Mouse (Mus musculus) adrenal gland, postnatal 25 days (tissue): ENCODE measurements around the gene Tcea2. TPM values are rescaled to one million over a fixed set of nuclear protein-coding genes. Genes with fewer than 3 reads are reported as not detected.

Experiments used
- DNase-seq: peaks from one replicate; pipeline ENCODE4 v3.0.0; 2021; ENCODE audit warnings: mixed read lengths
- total RNA-seq: library from RNA; stranded (reverse); gene quantifications from 2 replicates; pipeline ENCODE4 v1.2.3, GENCODE M21; 2021

The Tcea2 gene
- total RNA-seq, 1 experiment from 2014 or later = 14.7 TPM

DNA sequence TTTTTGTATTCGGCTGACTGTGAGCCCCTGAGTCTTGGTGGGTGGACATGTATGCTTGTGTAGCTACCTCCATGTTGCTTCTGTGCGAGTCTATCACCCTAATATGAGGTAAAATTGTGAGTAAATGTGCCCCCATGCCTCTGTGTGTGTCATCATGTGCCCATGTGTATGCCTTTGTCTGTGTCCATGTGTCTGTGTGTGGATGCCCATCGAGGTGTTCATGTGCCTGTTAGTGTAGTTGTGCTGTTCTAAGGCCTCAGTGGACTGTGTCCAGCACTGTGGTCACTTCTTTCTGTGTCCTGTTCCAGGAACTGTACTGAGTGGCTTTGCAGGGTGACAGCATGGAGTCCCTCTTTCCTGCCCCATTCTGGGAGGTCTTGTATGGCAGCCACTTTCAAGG lies 35.3 kb downstream of the Tcea2 start:
- DNase-seq = no peak

DNA sequence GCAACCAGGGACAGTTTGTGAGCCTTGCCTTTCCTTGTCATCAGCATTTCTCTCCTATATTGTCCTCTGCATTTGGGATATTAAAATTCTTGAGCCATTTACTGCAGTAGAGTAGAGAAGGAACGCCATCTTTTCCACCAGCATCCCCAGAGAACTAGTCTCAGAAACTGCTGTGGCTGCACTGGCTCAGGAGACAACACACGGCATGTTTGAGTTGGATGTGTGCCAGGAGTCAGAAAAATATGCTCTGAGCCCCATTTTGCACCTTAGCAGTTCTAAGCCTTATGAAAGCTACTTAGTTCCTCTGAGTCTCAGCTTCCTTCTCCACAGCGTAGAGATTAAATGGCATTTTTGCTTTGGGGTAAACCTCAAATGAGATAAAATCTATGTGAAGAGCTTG lies 36.9 kb downstream of the Tcea2 start:
- no peak for DNase-seq

DNA sequence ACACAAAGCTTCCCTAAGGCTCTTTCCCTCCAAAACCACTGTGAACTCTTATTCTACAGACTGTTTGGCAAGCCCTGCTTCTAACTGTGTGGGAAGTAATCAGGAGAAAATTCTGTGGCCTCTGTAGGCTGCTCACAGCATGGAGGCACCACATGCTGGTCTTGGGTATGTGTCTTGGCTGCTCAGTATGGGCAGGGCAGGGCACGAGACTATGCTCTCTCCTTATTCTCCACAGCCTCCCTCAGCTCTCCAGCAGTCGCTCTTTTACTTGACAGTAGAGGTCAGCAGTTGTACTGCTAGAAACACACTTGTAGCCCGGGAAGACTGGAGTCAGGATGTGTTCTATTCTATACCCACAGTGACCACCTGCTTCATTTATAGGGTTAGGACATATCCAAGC lies 40.0 kb downstream of the Tcea2 start:
- no peak for DNase-seq

DNA sequence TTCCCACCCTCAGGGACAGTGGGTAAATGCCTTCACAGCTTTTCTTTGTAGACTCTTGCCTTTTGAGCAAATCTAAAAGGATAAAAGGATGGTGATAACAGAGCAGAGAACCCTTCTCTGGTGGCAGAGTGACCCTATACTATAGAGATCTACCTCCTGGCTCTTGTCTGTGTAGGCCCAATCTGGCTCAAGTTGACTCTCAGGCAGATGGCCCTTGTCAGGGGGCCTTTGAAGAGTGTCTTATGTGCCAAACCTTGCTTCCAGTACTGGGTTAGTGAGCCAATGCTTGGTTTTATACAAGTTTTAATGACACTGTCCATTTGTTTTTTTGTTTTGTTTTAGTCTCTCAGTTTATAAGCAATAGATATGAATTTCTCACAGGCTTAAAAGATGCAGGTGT lies 41.1 kb downstream of the Tcea2 start:
- no peak for DNase-seq

DNA sequence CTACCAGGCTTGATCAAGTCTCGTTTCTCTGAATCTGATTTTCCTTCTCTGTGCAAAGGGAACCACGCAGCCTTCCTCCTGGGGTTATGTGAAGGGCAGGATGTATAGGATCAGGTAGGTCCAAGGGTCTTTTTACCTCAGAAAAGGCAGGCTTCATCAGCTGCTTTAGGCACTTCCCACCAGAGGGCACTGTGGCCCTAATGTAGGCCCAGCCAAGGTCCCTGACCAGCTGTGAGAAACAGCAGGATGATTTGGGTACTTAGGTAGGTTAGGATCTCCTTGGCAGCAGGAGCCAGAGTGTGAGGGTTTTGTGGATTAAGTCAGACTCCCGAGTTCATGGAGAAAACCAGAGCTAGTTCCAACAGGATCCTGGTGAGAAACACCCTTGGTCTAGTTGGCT lies 42.1 kb downstream of the Tcea2 start:
- DNase-seq = peak; percentile 22

DNA sequence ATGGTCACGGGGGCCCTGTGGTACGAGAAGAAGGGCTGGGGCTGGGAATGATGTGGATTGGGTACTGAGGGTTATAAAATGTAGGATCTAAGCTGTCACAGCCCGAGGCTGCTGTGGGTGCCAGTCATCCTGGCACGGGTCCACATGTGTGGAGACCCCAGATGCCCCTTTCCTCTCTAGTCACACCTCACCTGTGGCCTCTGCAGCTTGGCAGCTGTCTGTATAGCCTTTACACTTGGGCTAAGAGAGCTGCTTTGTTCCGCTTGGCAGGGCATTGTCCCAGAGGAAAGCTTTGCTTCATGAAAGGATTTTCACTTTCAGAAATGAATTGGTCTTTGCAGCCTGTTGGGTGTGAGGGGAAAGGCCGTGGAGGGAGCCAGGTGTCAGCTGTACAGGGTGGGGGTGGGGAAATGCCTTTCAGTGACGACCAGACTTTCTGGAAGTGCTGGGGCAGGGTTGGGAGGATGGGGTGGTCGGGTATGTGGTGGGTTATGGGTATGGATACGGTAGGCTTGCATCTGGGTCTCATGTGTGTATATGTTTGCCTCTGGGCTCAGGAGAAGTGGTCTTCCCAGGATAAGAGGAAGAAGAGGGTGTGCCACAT lies 47.7 kb downstream of the Tcea2 start:
- DNase-seq = no peak

DNA sequence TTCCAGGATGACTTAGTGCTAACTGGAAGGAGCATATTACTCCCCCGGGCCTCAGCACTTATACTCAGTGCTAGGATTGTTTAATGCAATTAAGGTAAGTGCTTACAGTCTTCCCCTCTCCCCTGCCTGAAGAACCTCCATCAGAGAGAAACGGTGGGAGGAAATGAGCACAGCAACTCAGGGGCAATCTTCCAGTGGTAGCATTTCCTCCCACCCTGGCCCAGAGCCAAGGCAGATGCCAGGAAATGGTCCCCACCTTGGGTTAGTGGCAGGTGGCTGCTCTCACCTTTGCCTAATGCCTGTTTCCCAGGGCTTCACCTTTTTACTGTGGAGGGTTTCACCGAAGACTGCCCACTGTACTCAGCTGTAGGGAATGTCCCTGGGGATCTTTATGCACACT lies 49.9 kb downstream of the Tcea2 start:
- no peak for DNase-seq

Other genes starting within 250 kb of the Tcea2 start
- 14.6 and 20.8 TPM in 2 replicates for gene Zbtb46, start 220.9 kb upstream of the Tcea2 start, total RNA-seq
- gene Abhd16b, start 187.1 kb upstream of the Tcea2 start, total RNA-seq = not detected in 2 replicates
- 118 and 121 TPM in 2 replicates for gene Tpd52l2, start 183.2 kb upstream of the Tcea2 start, total RNA-seq
- 81.9 and 101 TPM in 2 replicates for gene Dnajc5, start 159.8 kb upstream of the Tcea2 start, total RNA-seq
- gene Uckl1, start 95.4 kb upstream of the Tcea2 start, total RNA-seq = 94.2 and 128 TPM in 2 replicates
- 57.7 and 73.7 TPM in 2 replicates for gene Prpf6, start 88.4 kb upstream of the Tcea2 start, total RNA-seq
- 56.6 and 81.6 TPM in 2 replicates for gene Zfp512b, start 87.5 kb upstream of the Tcea2 start, total RNA-seq
- gene Samd10, start 81.1 kb upstream of the Tcea2 start, total RNA-seq = 19.3 and 26.4 TPM in 2 replicates
- gene Gm29797, start 23.3 kb upstream of the Tcea2 start, total RNA-seq = not detected in 2 replicates
- gene Sox18, start 8.7 kb upstream of the Tcea2 start, total RNA-seq = 39.0 and 40.4 TPM in 2 replicates
- 20.3 and 31.7 TPM in 2 replicates for gene Rgs19, start 13.7 kb downstream of the Tcea2 start, total RNA-seq
- gene Lkaaear1, start 18.1 kb downstream of the Tcea2 start, total RNA-seq = not detected in 2 replicates
- gene Oprl1, start 34.7 kb downstream of the Tcea2 start, total RNA-seq = 1.6 and 1.9 TPM in 2 replicates
- 1.9 and 6.6 TPM in 2 replicates for gene Myt1, start 83.0 kb downstream of the Tcea2 start, total RNA-seq
- 57.3 and 90.5 TPM in 2 replicates for gene Pcmtd2, start 157.5 kb downstream of the Tcea2 start, total RNA-seq
- 16.0 and 19.8 TPM in 2 replicates for gene Polr3k, start 184.0 kb downstream of the Tcea2 start, total RNA-seq